Mouse (Mus musculus): ENCODE measurements around the gene Gm12695.

Gene Gm12695

GRCm38 (mm10) chr4:96785086-96785485 is at the start of gene Gm12695:
Gene Gm12695 (minus strand): TSS chr4:96785186.
- in situ Hi-C loops (cut with MboI; ENCODE audit: low pct_unique_long_range_greater_than_20kb in 1 of 2, low sequenced_read_pairs in 2 of 2, unreplicated experiment in 1 of 2), result no loop called here

GRCm38 (mm10) chr4:96825540-96826045 is 40.6 kb upstream of the Gm12695 start:
- in situ Hi-C loops (cut with MboI; ENCODE audit: low pct_unique_long_range_greater_than_20kb in 1 of 2, low sequenced_read_pairs in 2 of 2, unreplicated experiment in 1 of 2), result no loop called here

GRCm38 (mm10) chr4:96806824-96807808 is 22.1 kb upstream of the Gm12695 start:
- in situ Hi-C loops (cut with MboI; ENCODE audit: low pct_unique_long_range_greater_than_20kb in 1 of 2, low sequenced_read_pairs in 2 of 2, unreplicated experiment in 1 of 2), result no loop called here

- in situ Hi-C loops (cut with MboI; ENCODE audit: low pct_unique_long_range_greater_than_20kb in 1 of 2, low sequenced_read_pairs in 2 of 2, unreplicated experiment in 1 of 2), result no loop called here
Measured at GRCm38 (mm10) chr4:96799380-96800157, 14.6 kb upstream of the Gm12695 start.

- in situ Hi-C loops (cut with MboI; ENCODE audit: low pct_unique_long_range_greater_than_20kb in 1 of 2, low sequenced_read_pairs in 2 of 2, unreplicated experiment in 1 of 2), result no loop called here
Measured at GRCm38 (mm10) chr4:96797583-96797982, 12.6 kb upstream of the Gm12695 start.

GRCm38 (mm10) chr4:96791301-96791700 is 6.3 kb upstream of the Gm12695 start:
- in situ Hi-C loops (cut with MboI; ENCODE audit: low pct_unique_long_range_greater_than_20kb in 1 of 2, low sequenced_read_pairs in 2 of 2, unreplicated experiment in 1 of 2), result no loop called here

GRCm38 (mm10) chr4:96789905-96790304 is 4.9 kb upstream of the Gm12695 start:
- in situ Hi-C loops (cut with MboI; ENCODE audit: low pct_unique_long_range_greater_than_20kb in 1 of 2, low sequenced_read_pairs in 2 of 2, unreplicated experiment in 1 of 2), result no loop called here

- in situ Hi-C loops (cut with MboI; ENCODE audit: low pct_unique_long_range_greater_than_20kb in 1 of 2, low sequenced_read_pairs in 2 of 2, unreplicated experiment in 1 of 2), result no loop called here
Measured at GRCm38 (mm10) chr4:96786610-96787009, 1.6 kb upstream of the Gm12695 start.

GRCm38 (mm10) chr4:96772966-96773566 is 11.9 kb downstream of the Gm12695 start:
- in situ Hi-C loops (cut with MboI; ENCODE audit: low pct_unique_long_range_greater_than_20kb in 1 of 2, low sequenced_read_pairs in 2 of 2, unreplicated experiment in 1 of 2), result no loop called here

- in situ Hi-C loops (cut with MboI; ENCODE audit: low pct_unique_long_range_greater_than_20kb in 1 of 2, low sequenced_read_pairs in 2 of 2, unreplicated experiment in 1 of 2), result no loop called here
Measured at GRCm38 (mm10) chr4:96766396-96766998, 18.5 kb downstream of the Gm12695 start.

GRCm38 (mm10) chr4:96751953-96752352 is 33.0 kb downstream of the Gm12695 start:
- in situ Hi-C loops (cut with MboI; ENCODE audit: low pct_unique_long_range_greater_than_20kb in 1 of 2, low sequenced_read_pairs in 2 of 2, unreplicated experiment in 1 of 2), result no loop called here

- in situ Hi-C loops (cut with MboI; ENCODE audit: low pct_unique_long_range_greater_than_20kb in 1 of 2, low sequenced_read_pairs in 2 of 2, unreplicated experiment in 1 of 2), result no loop called here
Measured at GRCm38 (mm10) chr4:96740472-96740871, 44.5 kb downstream of the Gm12695 start.

GRCm38 (mm10) chr4:96729256-96729655 is 55.7 kb downstream of the Gm12695 start:
- in situ Hi-C loops (cut with MboI; ENCODE audit: low pct_unique_long_range_greater_than_20kb in 1 of 2, low sequenced_read_pairs in 2 of 2, unreplicated experiment in 1 of 2), result no loop called here

GRCm38 (mm10) chr4:96728211-96728610 is 56.8 kb downstream of the Gm12695 start:
- in situ Hi-C loops (cut with MboI; ENCODE audit: low pct_unique_long_range_greater_than_20kb in 1 of 2, low sequenced_read_pairs in 2 of 2, unreplicated experiment in 1 of 2), result no loop called here

GRCm38 (mm10) chr4:96725415-96726055 is 59.5 kb downstream of the Gm12695 start:
- in situ Hi-C loops (cut with MboI; ENCODE audit: low pct_unique_long_range_greater_than_20kb in 1 of 2, low sequenced_read_pairs in 2 of 2, unreplicated experiment in 1 of 2), result no loop called here

- in situ Hi-C loops (cut with MboI; ENCODE audit: low pct_unique_long_range_greater_than_20kb in 1 of 2, low sequenced_read_pairs in 2 of 2, unreplicated experiment in 1 of 2), result no loop called here
Measured at GRCm38 (mm10) chr4:96722301-96722700, 62.7 kb downstream of the Gm12695 start.

GRCm38 (mm10) chr4:96718977-96719966 is 65.7 kb downstream of the Gm12695 start:
- in situ Hi-C loops (cut with MboI; ENCODE audit: low pct_unique_long_range_greater_than_20kb in 1 of 2, low sequenced_read_pairs in 2 of 2, unreplicated experiment in 1 of 2), result no loop called here

All from mouse embryonic stem cell (cell line).